Mouse (Mus musculus): ENCODE results near the gene Osgin1.

GRCm38 (mm10) chr8:119428766-119429327 lies 5.1 kb upstream of the Osgin1 start:
- TF ChIP-seq USF1 (IDR thresholded peaks at IDR 0.05; ENCODE audit: low read depth) (no peak), POLR2AphosphoS2 (IDR thresholded peaks at IDR 0.05; ENCODE audit: insufficient read length, low read depth) (no peak), TCF12 (IDR thresholded peaks at IDR 0.05; ENCODE audit: insufficient read depth, poor library complexity, severe bottlenecking) (no peak), POLR2A (IDR thresholded peaks at IDR 0.05; ENCODE audit: insufficient read length, low read depth) (no peak), SRF (IDR thresholded peaks at IDR 0.05; ENCODE audit: control insufficient read depth, insufficient read length, low read depth) (no peak), MAX (IDR thresholded peaks at IDR 0.05; ENCODE audit: low read depth) (no peak), CEBPB (IDR thresholded peaks at IDR 0.05; ENCODE audit: insufficient read depth, poor library complexity, severe bottlenecking) (no peak), REST (IDR thresholded peaks at IDR 0.05; ENCODE audit: insufficient read depth, insufficient read length) (no peak), MYOG (IDR thresholded peaks at IDR 0.05; ENCODE audit: control insufficient read depth in 1 of 3, insufficient read depth in 1 of 3, insufficient read length in 2 of 3, low read depth in 2 of 3) (peak in 1 of 3 experiments; percentile 79), E2F4 (IDR thresholded peaks at IDR 0.05; ENCODE audit: insufficient read depth) (no peak)
